Mouse (Mus musculus): ENCODE measurements around the gene Fgfr2. TPM values are rescaled to one million over a fixed set of nuclear protein-coding genes. Genes with fewer than 3 reads are reported as not detected.

The Fgfr2 gene
- polyA plus RNA-seq, 1 experiment from 2014 or later, result 24.9 TPM

DNA sequence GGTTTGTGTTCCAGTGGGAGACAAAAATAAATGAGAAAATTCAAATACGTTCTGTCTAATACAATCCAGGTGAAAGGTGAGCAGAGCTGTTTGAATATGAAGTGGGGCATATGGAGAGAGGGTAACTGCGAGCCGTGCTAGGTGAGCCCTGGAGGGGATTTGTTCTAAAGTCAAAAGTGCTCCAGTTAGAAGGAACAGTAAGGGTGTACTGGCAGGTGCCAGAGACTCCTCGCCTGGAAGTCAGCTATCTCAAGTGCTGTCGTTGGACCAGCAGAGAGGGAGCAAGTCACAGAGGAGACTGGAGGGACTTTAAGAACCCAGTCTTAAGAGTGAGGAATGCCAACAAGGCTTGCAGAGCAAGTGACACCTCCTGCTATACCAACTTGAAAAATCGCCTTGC lies 1240.3 kb downstream of the Fgfr2 start:
- Histone ChIP-seq H3K4me2 (no peak overlapping the region), H3K36me3 (ENCODE audit: control insufficient read depth, insufficient read depth, low read length) (no peaks in the 10 kb centered on the region), H3K27me3 (ENCODE audit: control insufficient read depth, insufficient read depth, low read length) (peaks cover 21% of the 10 kb centered on the region), H3K4me3 (ENCODE audit: low read depth, low read length) (no peak overlapping the region), H3K4me1 (ENCODE audit: control insufficient read depth, insufficient read depth, low read length) (no peaks in the 10 kb centered on the region), H3K9me3 (replicated peaks; ENCODE audit: control insufficient read depth, low read length) (no peaks in the 10 kb centered on the region), H3K27ac (ENCODE audit: low read depth, low read length) (no peak overlapping the region), H3K9ac (ENCODE audit: low read depth, low read length) (no peak overlapping the region)
- no peak for ATAC-seq (replicated peaks; ENCODE audit: insufficient number of reproducible peaks, low FRiP score, low TSS enrichment)
- WGBS (ENCODE audit: insufficient replicate concordance), result 54% methylated on average over 6 of the region's 6 CpGs

DNA sequence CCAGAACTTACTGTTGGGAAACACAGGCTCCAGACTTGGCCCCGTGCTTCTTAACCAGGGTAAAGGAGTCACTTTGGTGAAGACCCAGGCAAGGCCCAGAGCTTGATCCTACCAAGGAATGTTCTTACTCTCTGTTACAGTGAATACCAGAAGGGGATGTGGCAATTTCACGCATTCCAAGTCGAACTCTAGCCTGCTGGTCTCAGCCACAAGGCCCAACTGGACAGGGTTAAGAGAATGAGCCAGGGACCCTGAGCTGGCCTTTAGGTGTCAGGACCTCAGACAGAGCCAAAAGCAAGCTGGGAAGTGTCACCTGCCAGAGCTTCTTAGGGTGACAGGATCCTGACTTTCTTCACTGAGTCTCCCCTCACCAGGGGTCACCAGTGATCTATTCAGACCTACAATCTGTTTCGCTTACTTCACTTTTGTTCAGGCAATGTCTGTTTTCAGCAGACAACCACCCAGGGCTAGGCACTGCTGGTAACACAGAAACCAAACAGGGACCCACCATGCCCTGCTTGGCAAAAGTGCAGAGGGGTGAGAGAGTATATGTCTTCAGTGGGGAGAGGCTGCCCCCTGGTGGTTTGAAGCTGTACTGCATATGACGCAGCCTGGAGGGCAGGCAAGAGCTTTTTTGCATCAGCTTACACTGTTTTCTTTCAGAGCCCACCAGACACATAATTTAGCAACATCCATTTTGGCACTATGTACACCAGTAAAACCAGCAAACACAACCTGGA lies 1241.1 kb downstream of the Fgfr2 start:
- no peak overlapping the region for H3K9ac ChIP-seq (ENCODE audit: low read depth, low read length)
- H3K4me1 ChIP-seq (ENCODE audit: control insufficient read depth, insufficient read depth, low read length), result no peaks in the 10 kb centered on the region
- no peak overlapping the region for H3K4me2 ChIP-seq
- H3K27me3 ChIP-seq (ENCODE audit: control insufficient read depth, insufficient read depth, low read length), result peaks cover 17% of the 10 kb centered on the region
- WGBS (ENCODE audit: insufficient replicate concordance), result 53% methylated on average over 5 of the region's 5 CpGs
- no peaks in the 10 kb centered on the region for H3K36me3 ChIP-seq (ENCODE audit: control insufficient read depth, insufficient read depth, low read length)
- no peak for ATAC-seq (replicated peaks; ENCODE audit: insufficient number of reproducible peaks, low FRiP score, low TSS enrichment)
- H3K4me3 ChIP-seq (ENCODE audit: low read depth, low read length), result no peak overlapping the region
- H3K9me3 ChIP-seq (replicated peaks; ENCODE audit: control insufficient read depth, low read length), result no peaks in the 10 kb centered on the region
- no peak overlapping the region for H3K27ac ChIP-seq (ENCODE audit: low read depth, low read length)

DNA sequence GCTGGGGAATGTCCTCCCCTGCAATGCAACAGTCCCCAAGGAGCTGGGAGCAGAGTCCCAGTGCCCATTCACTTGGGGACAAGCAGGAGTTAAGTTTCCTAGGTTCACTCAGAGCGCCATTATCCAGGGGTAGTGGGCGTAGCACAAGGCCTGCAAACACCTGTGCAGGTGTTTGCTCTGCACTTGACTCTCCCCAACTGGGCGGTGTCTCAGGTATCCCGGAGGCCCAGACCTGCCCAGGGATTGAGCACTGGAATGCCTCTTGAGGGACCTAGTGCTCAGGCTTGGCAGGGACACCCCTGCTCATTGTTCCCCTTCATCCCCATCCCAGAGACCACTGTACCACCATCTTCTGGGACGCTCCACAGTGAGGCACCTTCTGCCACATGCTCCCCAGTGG lies 1243.0 kb downstream of the Fgfr2 start:
- H3K4me2 ChIP-seq, result no peak overlapping the region
- H3K9ac ChIP-seq (ENCODE audit: low read depth, low read length), result no peak overlapping the region
- no peaks in the 10 kb centered on the region for H3K9me3 ChIP-seq (replicated peaks; ENCODE audit: control insufficient read depth, low read length)
- ATAC-seq (replicated peaks; ENCODE audit: insufficient number of reproducible peaks, low FRiP score, low TSS enrichment), result no peak
- no peak overlapping the region for H3K27ac ChIP-seq (ENCODE audit: low read depth, low read length)
- no peaks in the 10 kb centered on the region for H3K36me3 ChIP-seq (ENCODE audit: control insufficient read depth, insufficient read depth, low read length)
- H3K4me1 ChIP-seq (ENCODE audit: control insufficient read depth, insufficient read depth, low read length), result no peaks in the 10 kb centered on the region
- peaks cover 12% of the 10 kb centered on the region for H3K27me3 ChIP-seq (ENCODE audit: control insufficient read depth, insufficient read depth, low read length)
- WGBS (ENCODE audit: insufficient replicate concordance), result 72% methylated on average over 5 of the region's 5 CpGs
- no peak overlapping the region for H3K4me3 ChIP-seq (ENCODE audit: low read depth, low read length)

DNA sequence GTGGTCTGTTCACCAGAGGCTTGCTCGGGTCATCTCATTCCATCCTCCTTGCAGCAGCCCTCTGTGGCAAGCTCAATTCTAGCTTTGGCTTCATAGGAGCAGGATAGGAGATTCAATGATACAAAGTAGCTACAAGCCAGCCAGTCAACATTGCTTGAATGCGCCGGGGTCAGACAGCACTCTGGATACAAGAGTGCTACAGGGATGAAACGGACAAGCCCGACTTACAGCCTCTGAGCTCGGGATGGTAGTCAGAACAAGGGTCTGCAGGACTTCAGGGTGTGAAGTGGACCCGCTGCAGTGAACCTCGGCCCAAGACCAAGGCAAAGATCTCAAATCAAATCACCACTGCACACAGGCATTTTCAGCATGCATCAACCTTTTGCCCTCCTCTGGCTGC lies 1244.3 kb downstream of the Fgfr2 start:
- 67% methylated on average over 8 of the region's 8 CpGs for WGBS (ENCODE audit: insufficient replicate concordance)
- Histone ChIP-seq H3K4me3 (ENCODE audit: low read depth, low read length) (no peak overlapping the region), H3K4me1 (ENCODE audit: control insufficient read depth, insufficient read depth, low read length) (no peaks in the 10 kb centered on the region), H3K27me3 (ENCODE audit: control insufficient read depth, insufficient read depth, low read length) (peaks cover 12% of the 10 kb centered on the region), H3K9me3 (replicated peaks; ENCODE audit: control insufficient read depth, low read length) (no peaks in the 10 kb centered on the region), H3K4me2 (no peak overlapping the region), H3K27ac (ENCODE audit: low read depth, low read length) (no peak overlapping the region), H3K36me3 (ENCODE audit: control insufficient read depth, insufficient read depth, low read length) (no peaks in the 10 kb centered on the region), H3K9ac (ENCODE audit: low read depth, low read length) (no peak overlapping the region)
- ATAC-seq (replicated peaks; ENCODE audit: insufficient number of reproducible peaks, low FRiP score, low TSS enrichment), result no peak

DNA sequence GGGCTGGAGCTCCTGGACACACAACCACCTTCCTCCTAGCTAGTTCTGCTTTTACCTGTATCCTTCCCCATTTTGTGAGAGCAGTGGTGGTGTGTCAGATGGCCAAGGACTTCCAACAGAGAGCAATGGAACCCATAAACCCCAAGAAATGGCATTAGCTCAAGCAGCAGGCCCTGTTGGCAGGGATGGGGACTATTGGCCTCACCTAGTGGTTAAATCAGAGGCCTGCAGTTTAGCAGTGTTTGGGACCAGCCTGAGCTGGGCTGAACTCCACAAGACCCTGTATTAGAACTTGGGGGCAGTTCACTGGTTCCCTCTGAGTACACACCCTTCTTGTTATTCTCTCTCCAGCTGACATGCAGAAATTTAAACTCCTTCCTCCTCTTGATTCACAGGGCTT lies 1262.0 kb downstream of the Fgfr2 start:
- Histone ChIP-seq H3K4me3 (ENCODE audit: low read depth, low read length) (no peak overlapping the region), H3K27ac (ENCODE audit: low read depth, low read length) (no peak overlapping the region), H3K27me3 (ENCODE audit: control insufficient read depth, insufficient read depth, low read length) (no peaks in the 10 kb centered on the region), H3K36me3 (ENCODE audit: control insufficient read depth, insufficient read depth, low read length) (no peaks in the 10 kb centered on the region), H3K4me1 (ENCODE audit: control insufficient read depth, insufficient read depth, low read length) (no peaks in the 10 kb centered on the region), H3K9me3 (replicated peaks; ENCODE audit: control insufficient read depth, low read length) (no peaks in the 10 kb centered on the region), H3K9ac (ENCODE audit: low read depth, low read length) (no peak overlapping the region), H3K4me2 (no peak overlapping the region)
- ATAC-seq (replicated peaks; ENCODE audit: insufficient number of reproducible peaks, low FRiP score, low TSS enrichment), result no peak

DNA sequence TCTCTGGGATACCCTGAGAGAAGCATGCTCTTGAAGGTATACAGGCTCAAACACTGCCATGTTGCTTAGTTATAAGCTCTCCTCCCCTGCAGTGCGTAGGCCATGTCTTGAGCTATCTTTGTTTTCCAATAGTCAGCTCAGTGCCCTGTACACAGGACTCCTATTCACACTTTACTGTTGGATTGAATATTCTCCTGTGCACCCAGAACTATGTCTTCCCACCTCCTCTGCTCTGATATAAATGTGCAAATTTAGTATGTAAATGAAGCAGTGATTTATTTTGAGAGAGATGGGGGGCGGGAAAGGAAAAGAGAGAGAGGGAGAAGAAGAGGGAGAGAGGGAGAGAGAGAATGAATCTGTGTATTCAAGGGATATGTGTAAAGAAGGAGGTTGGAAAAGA lies 1267.5 kb downstream of the Fgfr2 start:
- WGBS (ENCODE audit: insufficient replicate concordance), result 79% methylated on average over 2 of the region's 2 CpGs

DNA sequence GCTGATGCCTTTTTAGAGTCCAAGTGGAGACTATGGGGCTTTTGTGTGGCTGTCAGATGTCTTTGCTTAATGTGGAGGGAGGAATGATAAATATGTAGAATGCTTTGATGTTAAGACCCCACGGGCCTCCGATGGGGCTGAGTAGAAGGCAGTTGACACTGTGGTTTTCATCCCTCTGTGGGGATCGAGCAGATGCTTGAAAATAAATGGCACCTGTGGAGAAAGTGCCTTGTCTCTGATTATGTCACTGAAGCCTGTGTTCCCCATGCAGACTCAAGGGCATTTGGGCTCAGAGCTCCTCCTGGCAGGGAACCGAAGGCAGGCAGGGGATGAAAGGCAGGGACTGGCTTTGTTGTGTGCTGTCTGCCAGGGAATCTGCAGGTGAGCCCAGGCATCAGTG lies 1272.6 kb downstream of the Fgfr2 start:
- no peak overlapping the region for H3K9ac ChIP-seq (ENCODE audit: low read depth, low read length)
- H3K27me3 ChIP-seq (ENCODE audit: control insufficient read depth, insufficient read depth, low read length), result no peaks in the 10 kb centered on the region
- H3K4me3 ChIP-seq (ENCODE audit: low read depth, low read length), result no peak overlapping the region
- ATAC-seq (replicated peaks; ENCODE audit: insufficient number of reproducible peaks, low FRiP score, low TSS enrichment), result no peak
- no peaks in the 10 kb centered on the region for H3K9me3 ChIP-seq (replicated peaks; ENCODE audit: control insufficient read depth, low read length)
- WGBS (ENCODE audit: insufficient replicate concordance), result 31% methylated on average over 4 of the region's 4 CpGs
- no peak overlapping the region for H3K4me2 ChIP-seq
- no peaks in the 10 kb centered on the region for H3K4me1 ChIP-seq (ENCODE audit: control insufficient read depth, insufficient read depth, low read length)
- no peaks in the 10 kb centered on the region for H3K36me3 ChIP-seq (ENCODE audit: control insufficient read depth, insufficient read depth, low read length)
- no peak overlapping the region for H3K27ac ChIP-seq (ENCODE audit: low read depth, low read length)

More for the DNA sequence above, 1267.5 kb downstream of the Fgfr2 start:
- Histone ChIP-seq H3K9me3 (replicated peaks; ENCODE audit: control insufficient read depth, low read length) (no peaks in the 10 kb centered on the region), H3K27me3 (ENCODE audit: control insufficient read depth, insufficient read depth, low read length) (no peaks in the 10 kb centered on the region), H3K27ac (ENCODE audit: low read depth, low read length) (no peak overlapping the region), H3K4me1 (ENCODE audit: control insufficient read depth, insufficient read depth, low read length) (no peaks in the 10 kb centered on the region), H3K4me3 (ENCODE audit: low read depth, low read length) (no peak overlapping the region), H3K9ac (ENCODE audit: low read depth, low read length) (no peak overlapping the region), H3K36me3 (ENCODE audit: control insufficient read depth, insufficient read depth, low read length) (no peaks in the 10 kb centered on the region), H3K4me2 (no peak overlapping the region)
- no peak for ATAC-seq (replicated peaks; ENCODE audit: insufficient number of reproducible peaks, low FRiP score, low TSS enrichment)

DNA sequence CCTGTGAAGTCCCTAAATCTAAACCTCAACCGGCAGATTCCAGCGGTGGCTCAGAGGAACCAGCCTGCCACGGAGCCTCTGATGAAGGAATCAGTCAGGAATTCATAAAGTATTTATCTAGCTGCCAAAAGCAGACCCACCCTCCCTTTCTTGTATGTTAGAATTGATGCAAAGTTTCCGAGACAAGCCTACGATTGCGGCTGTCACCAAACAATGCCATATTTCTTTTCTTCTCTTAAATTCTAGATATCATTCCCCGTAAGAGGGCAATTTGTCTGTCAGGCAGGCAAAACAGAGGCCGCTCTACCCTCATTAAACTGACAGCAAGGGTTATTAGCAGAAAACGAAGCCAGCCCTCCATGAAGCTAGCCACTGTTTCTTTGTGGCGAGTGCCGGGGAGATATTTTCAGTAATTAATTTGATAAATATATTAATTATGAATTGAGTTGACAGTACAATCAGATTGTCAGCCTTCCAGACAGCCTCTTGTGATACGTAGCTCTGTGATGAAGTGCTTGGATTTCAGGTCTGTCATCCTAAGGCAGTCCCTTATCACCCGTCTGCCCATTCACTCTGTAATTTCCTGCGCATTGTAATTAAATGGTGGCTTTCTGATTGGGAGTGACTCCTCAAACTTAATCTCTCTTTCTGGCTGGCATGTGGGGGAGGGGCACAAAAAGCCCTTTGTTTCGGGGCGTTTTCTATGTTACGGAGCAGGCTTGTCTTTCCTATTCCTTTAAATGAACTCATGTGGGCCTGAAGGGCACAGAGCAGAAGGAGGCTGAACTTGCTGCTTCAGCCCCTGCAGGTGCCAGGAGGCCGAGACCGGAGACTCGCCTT lies 1276.9 kb downstream of the Fgfr2 start:
- Histone ChIP-seq H3K9me3 (replicated peaks; ENCODE audit: control insufficient read depth, low read length) (no peaks in the 10 kb centered on the region), H3K4me3 (ENCODE audit: low read depth, low read length) (no peak overlapping the region), H3K27me3 (ENCODE audit: control insufficient read depth, insufficient read depth, low read length) (no peaks in the 10 kb centered on the region), H3K4me2 (no peak overlapping the region), H3K27ac (ENCODE audit: low read depth, low read length) (no peak overlapping the region), H3K4me1 (ENCODE audit: control insufficient read depth, insufficient read depth, low read length) (no peaks in the 10 kb centered on the region), H3K36me3 (ENCODE audit: control insufficient read depth, insufficient read depth, low read length) (no peaks in the 10 kb centered on the region), H3K9ac (ENCODE audit: low read depth, low read length) (no peak overlapping the region)
- ATAC-seq (replicated peaks; ENCODE audit: insufficient number of reproducible peaks, low FRiP score, low TSS enrichment), result no peak
- 48% methylated on average over 20 of the region's 20 CpGs for WGBS (ENCODE audit: insufficient replicate concordance)

Measured in heart, embryonic 11.5 days (tissue).